Mouse (Mus musculus) urinary bladder, postnatal 14 days (tissue): ENCODE data around the gene Hes7.

Source experiments
- DNase-seq: peaks from one replicate; pipeline ENCODE4 v3.0.0; 2021; ENCODE audit warnings: low spot score

Gene Hes7

GRCm38 (mm10) chr11:69150444-69150843 lies 30.2 kb downstream of the Hes7 start:
- peak; percentile 80 for DNase-seq

GRCm38 (mm10) chr11:69151004-69151403 lies 30.8 kb downstream of the Hes7 start:
- no peak for DNase-seq

DNA sequence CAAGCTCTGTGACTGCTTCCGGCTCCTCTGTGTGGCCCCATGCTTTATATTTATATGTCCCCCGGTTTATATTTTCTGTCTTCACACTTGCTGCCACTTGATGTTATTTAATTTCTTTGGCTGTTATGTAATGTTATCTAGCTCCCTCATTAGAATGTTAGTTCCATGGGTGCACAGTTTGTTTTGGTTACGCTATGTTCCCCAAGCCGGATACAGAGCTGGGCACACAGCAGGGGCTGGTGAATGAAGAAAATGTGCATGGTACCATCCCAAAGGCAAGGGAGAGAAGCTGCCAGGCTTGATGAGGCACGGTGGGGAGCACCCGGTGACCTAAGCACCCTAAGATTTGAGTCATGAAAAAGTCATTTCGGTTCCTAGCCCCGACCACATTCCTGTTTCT lies 33.6 kb downstream of the Hes7 start:
- no peak for DNase-seq

GRCm38 (mm10) chr11:69155351-69155750 lies 35.1 kb downstream of the Hes7 start:
- no peak for DNase-seq

DNA sequence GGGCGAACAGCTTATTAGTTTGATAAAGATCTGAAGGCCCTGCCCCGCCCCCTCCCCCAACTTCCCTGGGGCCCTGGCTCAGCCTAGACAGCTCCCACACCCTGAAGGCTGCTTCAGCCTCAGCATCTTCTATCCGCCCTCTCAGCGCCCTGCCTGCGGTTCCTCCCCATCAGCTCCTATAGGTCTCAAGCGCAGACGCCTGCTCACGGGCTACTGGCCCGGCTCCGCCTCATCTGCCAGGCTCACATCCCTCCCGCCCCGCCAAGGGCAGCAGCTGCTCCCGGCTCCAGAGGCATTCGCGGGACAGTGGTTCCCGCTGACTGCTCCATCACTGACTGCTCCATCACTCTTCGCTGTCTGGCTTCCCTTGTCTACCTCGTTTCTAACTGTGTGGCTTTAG lies 36.6 kb downstream of the Hes7 start, which contains the start of gene Alox12b:
Alox12b (plus strand) TSS at position 190 of the 400 bp plus-strand sequence.
- no peak for DNase-seq

GRCm38 (mm10) chr11:69169313-69169712 lies 49.1 kb downstream of the Hes7 start:
- no peak for DNase-seq

DNA sequence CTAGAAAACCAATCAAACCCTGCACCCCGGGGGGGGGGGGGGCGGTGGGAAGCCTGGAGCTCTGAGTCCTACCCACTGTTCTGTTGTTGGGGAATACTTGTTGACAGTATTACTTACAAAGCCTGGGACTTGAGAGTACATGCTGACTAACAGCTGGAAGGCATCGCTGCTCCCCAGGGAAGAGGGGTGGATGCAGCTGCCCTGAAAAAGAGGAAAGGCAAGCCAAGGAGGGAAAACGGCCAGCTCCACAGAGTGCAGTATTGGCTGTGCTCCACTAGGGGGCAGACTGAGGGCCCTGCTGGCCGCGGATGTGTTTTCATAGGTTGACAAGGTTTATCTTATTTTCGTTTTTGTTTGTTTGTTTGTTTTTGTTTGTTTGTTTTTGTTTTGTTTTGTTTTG lies 51.4 kb downstream of the Hes7 start:
- peak; percentile 76 for DNase-seq

DNA sequence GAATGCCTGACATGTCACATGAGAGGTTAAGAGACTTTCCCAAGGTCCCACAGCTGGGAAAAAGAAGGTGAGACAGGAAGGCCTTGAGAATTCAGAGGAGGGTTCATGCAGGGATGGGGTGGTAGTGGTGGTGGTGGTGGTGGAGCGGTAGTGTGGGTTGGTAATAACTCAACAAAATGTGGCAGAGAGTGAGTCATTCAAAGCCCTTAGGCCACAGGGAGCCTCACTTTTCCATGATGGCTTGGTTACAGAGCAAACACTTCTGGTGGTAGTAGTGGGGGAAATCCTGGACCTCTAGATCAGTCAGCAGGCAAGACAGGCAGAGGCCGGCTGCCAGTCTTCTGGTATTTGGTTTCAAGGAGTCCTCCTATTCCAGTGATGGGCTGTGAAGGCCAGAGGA lies 52.4 kb downstream of the Hes7 start:
- no peak for DNase-seq
